24 mouse cellular contexts compared by ENCODE assay signal in genomic region chr11:84121051-84121956, GRCm38 (mm10). TPM values are rescaled to one million over a fixed set of nuclear protein-coding genes. Genes with fewer than 3 reads are reported as not detected.
DNase-seq lines count a peak whose midpoint lies in the region; ATAC-seq lines count a peak whose summit lies in the region.
"Had no signal": no experiment of that assay in that cellular context is flagged by ENCODE, and none has a peak within 500 bp of the region (broad histone marks: within the 10 kb centered on the region; RNA-seq: fewer than 3 reads in every experiment).

No protein-coding gene starts in this region.

- H3K9ac ChIP-seq in heart, embryonic 14.5 days (ENCODE audit: low read length), result no peak overlapping the region
- no peak overlapping the region for H3K9ac ChIP-seq in lung, embryonic 16.5 days (ENCODE audit: low read length)
- H3K9ac ChIP-seq in stomach, embryonic 14.5 days (replicated peaks; ENCODE audit: low read depth, low read length), result no peak overlapping the region
- H3K9ac ChIP-seq: hindbrain, embryonic 14.5 days; limb, embryonic 12.5 days; midbrain, embryonic 12.5 days had no signal

- H3K36me3 ChIP-seq in heart, embryonic 14.5 days (ENCODE audit: control insufficient read depth, insufficient read depth, low read length), result peaks cover 82% of the 10 kb centered on the region
- peaks cover 30% of the 10 kb centered on the region for H3K36me3 ChIP-seq in lung, embryonic 16.5 days (ENCODE audit: control insufficient read depth, insufficient read depth, low read length)
- H3K36me3 ChIP-seq in stomach, embryonic 14.5 days (ENCODE audit: control insufficient read depth, insufficient read depth, low read length), result peaks cover 53% of the 10 kb centered on the region

- no peak overlapping the region for H3K4me2 ChIP-seq in heart, embryonic 14.5 days (ENCODE audit: low read length)
- no peak overlapping the region for H3K4me2 ChIP-seq in lung, embryonic 16.5 days (ENCODE audit: low read depth, low read length)
- no peak overlapping the region for H3K4me2 ChIP-seq in stomach, embryonic 14.5 days (replicated peaks; ENCODE audit: low read depth, low read length)
- H3K4me2 ChIP-seq: hindbrain, embryonic 14.5 days; limb, embryonic 12.5 days; midbrain, embryonic 12.5 days had no signal

- H3K4me3 ChIP-seq in heart, embryonic 14.5 days (ENCODE audit: control insufficient read depth in 1 of 2, insufficient read depth in 1 of 2, low read depth in 1 of 2, low read length in 2 of 2), result no peak overlapping the region
- no peak overlapping the region for H3K4me3 ChIP-seq in lung, embryonic 16.5 days (ENCODE audit: low read length)
- H3K4me3 ChIP-seq in stomach, embryonic 14.5 days (ENCODE audit: low read depth, low read length), result no peak overlapping the region
- H3K4me3 ChIP-seq: left cerebral cortex, adult 2 months; limb, embryonic 12.5 days; midbrain, embryonic 12.5 days; myocyte had no signal

- DNase-seq in heart, postnatal 4 days, result no peak
- no peak for DNase-seq in lung, postnatal 14 days
- DNase-seq in adipocyte (ENCODE audit: low spot score), result peak; percentile 10
- no peak for DNase-seq in c-Kit-positive CD71-positive TER-119-positive erythroid progenitor cells, embryonic 14.5 days (ENCODE audit: low spot score)
- no peak for DNase-seq in thymus, adult 18-20 months
- DNase-seq: cerebellum, adult 11-12 months; cerebellum, postnatal 25 days; heart, postnatal 10 days; retina, postnatal 1 day had no signal

- H3K9me3 ChIP-seq in heart, embryonic 14.5 days (ENCODE audit: control insufficient read depth, low read length), result no peaks in the 10 kb centered on the region
- no peaks in the 10 kb centered on the region for H3K9me3 ChIP-seq in lung, embryonic 16.5 days (ENCODE audit: control insufficient read depth, low read length)
- H3K9me3 ChIP-seq in stomach, embryonic 14.5 days (ENCODE audit: control insufficient read depth, low read depth, low read length), result no peaks in the 10 kb centered on the region
- H3K9me3 ChIP-seq: limb, embryonic 12.5 days; midbrain, embryonic 12.5 days had no signal

- ATAC-seq in heart, embryonic 14.5 days (ENCODE audit: insufficient number of reproducible peaks, insufficient read depth, low FRiP score, low read depth), result no peak
- ATAC-seq in lung, embryonic 16.5 days (ENCODE audit: low read depth), result peak; percentile 28; the same call in 1 of the 2 replicates
- ATAC-seq in stomach, embryonic 14.5 days (ENCODE audit: insufficient number of reproducible peaks, insufficient read depth, low FRiP score, low read depth), result 0 out of 2 replicates have a peak, but pooled peaks have one; percentile 46
- ATAC-seq: intestine, postnatal 0 days had no signal

- H3K4me1 ChIP-seq in heart, embryonic 14.5 days (ENCODE audit: control insufficient read depth in 2 of 2, insufficient read depth in 2 of 2, low read length in 2 of 2), result no peaks in the 10 kb centered on the region
- H3K4me1 ChIP-seq in lung, embryonic 16.5 days (replicated peaks; ENCODE audit: control insufficient read depth, insufficient read depth, low read length), result no peaks in the 10 kb centered on the region
- H3K4me1 ChIP-seq in stomach, embryonic 14.5 days (ENCODE audit: control insufficient read depth, insufficient read depth, low read length), result no peaks in the 10 kb centered on the region
- H3K4me1 ChIP-seq: limb, embryonic 12.5 days; midbrain, embryonic 12.5 days had no signal

- WGBS in heart, embryonic 14.5 days, result 73% methylated on average over 12 of the region's 12 CpGs
- 62% methylated on average over 12 of the region's 12 CpGs for WGBS in lung, embryonic 16.5 days
- WGBS in stomach, embryonic 14.5 days, result 64% methylated on average over 12 of the region's 12 CpGs

- H3K27me3 ChIP-seq in heart, embryonic 14.5 days (ENCODE audit: control insufficient read depth, insufficient read depth, low read length), result no peaks in the 10 kb centered on the region
- no peaks in the 10 kb centered on the region for H3K27me3 ChIP-seq in lung, embryonic 16.5 days (ENCODE audit: control insufficient read depth, insufficient read depth, low read depth, low read length)
- no peaks in the 10 kb centered on the region for H3K27me3 ChIP-seq in stomach, embryonic 14.5 days (ENCODE audit: control insufficient read depth, insufficient read depth, low read length)
- H3K27me3 ChIP-seq: limb, embryonic 12.5 days; midbrain, embryonic 12.5 days had no signal

- H3K27ac ChIP-seq in heart, embryonic 14.5 days (replicated peaks in 1 of 2; ENCODE audit: control insufficient read depth in 1 of 2, insufficient read depth in 1 of 2, low read depth in 2 of 2, low read length in 2 of 2), result 0 out of 4 replicates have a peak overlapping the region, but pooled peaks have one; percentile 14 to 19
- peak overlapping the region; percentile 64 for H3K27ac ChIP-seq in lung, embryonic 16.5 days (ENCODE audit: low read length)
- peak overlapping the region; percentile 72; the same call in 1 of the 2 replicates for H3K27ac ChIP-seq in stomach, embryonic 14.5 days (ENCODE audit: low read length)
- H3K27ac ChIP-seq: hindbrain, embryonic 14.5 days; kidney, postnatal 0 days; left cerebral cortex, adult 2 months; limb, embryonic 12.5 days; midbrain, embryonic 12.5 days had no signal

RNA-seq across cellular contexts. Expression of gene Tada2a, which starts 8.1 kb away (rescaled TPM):
- 16.8 and 16.9 TPM in 2 replicates for polyA plus RNA-seq in heart, embryonic 14.5 days (2014; fragmentation: Nextera tagmentation; extraction: Ambion mirVana)
- 10 to 100 TPM; 11.8 to 12.0 TPM for total RNA-seq in heart, postnatal 4 days (2021)
- polyA plus RNA-seq in lung, embryonic 16.5 days (2015; fragmentation: Nextera tagmentation; extraction: Ambion mirVana), result 31.6 and 32.4 TPM in 2 replicates
- polyA plus RNA-seq in stomach, embryonic 14.5 days (2014; fragmentation: Nextera tagmentation; extraction: Ambion mirVana), result 36.2 and 37.6 TPM in 2 replicates

RNA-seq across cellular contexts. Expression of gene Acaca, which starts 8.2 kb away (rescaled TPM):
- polyA plus RNA-seq in heart, embryonic 14.5 days (2014; fragmentation: Nextera tagmentation; extraction: Ambion mirVana), result 8.3 and 8.9 TPM in 2 replicates
- total RNA-seq in heart, postnatal 4 days (2021), result 10 to 100 TPM; 25.0 to 28.4 TPM
- polyA plus RNA-seq in lung, embryonic 16.5 days (2015; fragmentation: Nextera tagmentation; extraction: Ambion mirVana), result 11.2 and 11.3 TPM in 2 replicates
- polyA plus RNA-seq in stomach, embryonic 14.5 days (2014; fragmentation: Nextera tagmentation; extraction: Ambion mirVana), result 25.5 and 25.8 TPM in 2 replicates

RNA-seq across cellular contexts. Expression of gene Gm11437, which starts 46.0 kb away (rescaled TPM):
- not detected in 2 replicates for polyA plus RNA-seq in heart, embryonic 14.5 days (2014; fragmentation: Nextera tagmentation; extraction: Ambion mirVana)
- not detected for total RNA-seq in heart, postnatal 4 days (2021)
- polyA plus RNA-seq in lung, embryonic 16.5 days (2015; fragmentation: Nextera tagmentation; extraction: Ambion mirVana), result not detected in 2 replicates
- polyA plus RNA-seq in stomach, embryonic 14.5 days (2014; fragmentation: Nextera tagmentation; extraction: Ambion mirVana), result not detected in 2 replicates
- total RNA-seq: gastrocnemius, adult 8-10 months; heart, adult 8-10 months; heart, postnatal 10 days; layer of hippocampus, adult 8-10 months; left cerebral cortex, adult 2 months; neutrophil, adult 5-6 weeks had no signal
- polyA plus RNA-seq: hindbrain, embryonic 14.5 days; intestine, postnatal 0 days; kidney, postnatal 0 days; limb, embryonic 12.5 days; midbrain, embryonic 12.5 days; myocyte; thymus, postnatal 0 days had no signal

RNA-seq across cellular contexts. Expression of gene Dusp14, which starts 52.2 kb away (rescaled TPM):
- 4.2 and 5.0 TPM in 2 replicates for polyA plus RNA-seq in heart, embryonic 14.5 days (2014; fragmentation: Nextera tagmentation; extraction: Ambion mirVana)
- 1 to 10 TPM in 1 of 2 experiments, under 1 TPM in 1; 0.29 to 1.4 TPM for total RNA-seq in heart, postnatal 4 days (2021)
- polyA plus RNA-seq in lung, embryonic 16.5 days (2015; fragmentation: Nextera tagmentation; extraction: Ambion mirVana), result 26.1 and 29.8 TPM in 2 replicates
- 21.9 and 24.0 TPM in 2 replicates for polyA plus RNA-seq in stomach, embryonic 14.5 days (2014; fragmentation: Nextera tagmentation; extraction: Ambion mirVana)

Comparison
In these comparisons a context has a peak if more than half of its experiments do, and no peak if none do; other contexts are left out.
1. H3K27ac ChIP-seq: peak in every context shown above with its lines; median percentile 72 in stomach, embryonic 14.5 days; 64 in lung, embryonic 16.5 days; 16 in heart, embryonic 14.5 days.